In genomic region chr2:18966566-18966965, GRCm38 (mm10) we compare ENCODE assay signal across 16 mouse cellular contexts.
"Had no signal": no experiment of that assay in that cellular context is flagged by ENCODE, and none has a peak within 500 bp of the region (broad histone marks: within the 10 kb centered on the region; RNA-seq: fewer than 3 reads in every experiment).

No protein-coding gene starts in this region.

- DNase-seq: retina, postnatal 1 day; right cerebral cortex, adult 18-20 months; right cerebral cortex, postnatal 14 days; right cerebral cortex, postnatal 25 days; right cerebral cortex, postnatal 4 days; spleen, adult 18-20 months; thymus, adult 18-20 months; thymus, adult 2 months; thymus, postnatal 14 days; thymus, postnatal 25 days; thymus, postnatal 36 days; thymus, postnatal 4 days had no signal

- H3K36me3 ChIP-seq: neural tube, embryonic 13.5 days; neural tube, embryonic 15.5 days; stomach, embryonic 15.5 days had no signal

- H3K9ac ChIP-seq: neural tube, embryonic 13.5 days; neural tube, embryonic 15.5 days; stomach, embryonic 15.5 days had no signal

- H3K27me3 ChIP-seq: neural tube, embryonic 13.5 days; neural tube, embryonic 15.5 days; stomach, embryonic 15.5 days had no signal

- H3K4me1 ChIP-seq: neural tube, embryonic 15.5 days; stomach, embryonic 15.5 days had no signal

- H3K27ac ChIP-seq: neural tube, embryonic 13.5 days; neural tube, embryonic 15.5 days; stomach, embryonic 15.5 days; stomach, postnatal 0 days had no signal

- H3K4me3 ChIP-seq: neural tube, embryonic 13.5 days; neural tube, embryonic 15.5 days; stomach, embryonic 15.5 days had no signal
